Mouse (Mus musculus) kidney, postnatal 25 days (tissue): ENCODE measurements around the gene Slc2a6.

ENCODE experiments used
- DNase-seq, 2 experiments: peaks; one replicate each; pipeline ENCODE4 v3.0.0; 2021; ENCODE audit warnings: mixed read lengths in 2 of 2

The Slc2a6 gene

GRCm38 (mm10) chr2:27027618-27028436 lies at the start of gene Slc2a6:
TSS of gene Slc2a6 (minus strand) at chr2:27027998.
- peak; percentile 89 to 94 for DNase-seq

GRCm38 (mm10) chr2:27075485-27075884 lies 47.7 kb upstream of the Slc2a6 start:
- peak; percentile 75 to 78 for DNase-seq

GRCm38 (mm10) chr2:27074804-27075203 lies 47.0 kb upstream of the Slc2a6 start:
- DNase-seq, result peak; percentile 77 to 91

GRCm38 (mm10) chr2:27073407-27073806 lies 45.6 kb upstream of the Slc2a6 start:
- DNase-seq, result no peak

- DNase-seq, result no peak
These were observed 44.2 kb upstream of the Slc2a6 start, which contains the start of gene Mymk for GRCm38 (mm10) chr2:27071978-27072377. TSS of gene Mymk (minus strand) at chr2:27072179.

- peak; percentile 81 to 82 for DNase-seq
These were observed 43.3 kb upstream of the Slc2a6 start for GRCm38 (mm10) chr2:27071137-27071536.

- no peak for DNase-seq
These were observed 42.5 kb upstream of the Slc2a6 start for GRCm38 (mm10) chr2:27070247-27070813.

GRCm38 (mm10) chr2:27069646-27070045 lies 41.8 kb upstream of the Slc2a6 start:
- peak in 1 of 2 experiments; percentile 36 for DNase-seq

- DNase-seq, result no peak
These were observed 40.2 kb upstream of the Slc2a6 start for GRCm38 (mm10) chr2:27067996-27068395.

- DNase-seq, result no peak
These were observed 39.3 kb upstream of the Slc2a6 start for GRCm38 (mm10) chr2:27067124-27067523.

- no peak for DNase-seq
These were observed 31.4 kb upstream of the Slc2a6 start for GRCm38 (mm10) chr2:27059187-27059586.

GRCm38 (mm10) chr2:27058751-27059150 lies 31.0 kb upstream of the Slc2a6 start:
- DNase-seq, result peak in 1 of 2 experiments; percentile 42

GRCm38 (mm10) chr2:27058251-27058650 lies 30.5 kb upstream of the Slc2a6 start:
- DNase-seq, result no peak

- no peak for DNase-seq
These were observed 21.6 kb upstream of the Slc2a6 start for GRCm38 (mm10) chr2:27049408-27049807.

- peak; percentile 78 to 89 for DNase-seq
These were observed 18.4 kb upstream of the Slc2a6 start for GRCm38 (mm10) chr2:27045979-27046770.

- peak; percentile 31 to 71 for DNase-seq
These were observed 16.8 kb upstream of the Slc2a6 start for GRCm38 (mm10) chr2:27044641-27045040.

- DNase-seq, result peak; percentile 23 to 71
These were observed 16.4 kb upstream of the Slc2a6 start for GRCm38 (mm10) chr2:27044166-27044565.

- DNase-seq, result peak; percentile 92 to 94
These were observed 15.7 kb upstream of the Slc2a6 start for GRCm38 (mm10) chr2:27043461-27043860.

GRCm38 (mm10) chr2:27042131-27042844 lies 14.5 kb upstream of the Slc2a6 start:
- DNase-seq, result peak; percentile 79 to 95

- peak; percentile 72 to 80 for DNase-seq
These were observed 11.5 kb upstream of the Slc2a6 start for GRCm38 (mm10) chr2:27039286-27039685.

GRCm38 (mm10) chr2:27038596-27038995 lies 10.8 kb upstream of the Slc2a6 start:
- peak; percentile 74 to 90 for DNase-seq

- DNase-seq, result no peak
These were observed 9.2 kb upstream of the Slc2a6 start for GRCm38 (mm10) chr2:27037008-27037407.

GRCm38 (mm10) chr2:27036003-27036402 lies 8.2 kb upstream of the Slc2a6 start:
- DNase-seq, result no peak
